Mouse (Mus musculus): ENCODE results near the gene Csmd2. TPM values are rescaled to one million over a fixed set of nuclear protein-coding genes. Genes with fewer than 3 reads are reported as not detected.

Csmd2 gene
- total RNA-seq, 2 experiments from 2014 or later: 0.23 to 0.25 TPM

- no peak for DNase-seq
Observed at GRCm38 (mm10) chr4:128245201-128245600, 257.5 kb downstream of the Csmd2 start.

GRCm38 (mm10) chr4:128248676-128249075 lies 261.0 kb downstream of the Csmd2 start:
- peak; percentile 39 for DNase-seq

GRCm38 (mm10) chr4:128259211-128259610 lies 271.6 kb downstream of the Csmd2 start:
- no peak for DNase-seq

GRCm38 (mm10) chr4:128260907-128261560 lies 273.4 kb downstream of the Csmd2 start, which contains the start of gene Hmgb4:
Gene Hmgb4, minus strand, starts transcription at chr4:128260957.
- DNase-seq: no peak

- DNase-seq: no peak
Observed at GRCm38 (mm10) chr4:128264491-128264890, 276.8 kb downstream of the Csmd2 start.

- no peak for DNase-seq
Observed at GRCm38 (mm10) chr4:128265341-128265740, 277.7 kb downstream of the Csmd2 start.

- DNase-seq: peak; percentile 8
Observed at GRCm38 (mm10) chr4:128269261-128269875, 281.7 kb downstream of the Csmd2 start.

- peak; percentile 9 for DNase-seq
Observed at GRCm38 (mm10) chr4:128270177-128270576, 282.5 kb downstream of the Csmd2 start.

GRCm38 (mm10) chr4:128270931-128271330 lies 283.3 kb downstream of the Csmd2 start:
- DNase-seq: no peak

GRCm38 (mm10) chr4:128272501-128272900 lies 284.8 kb downstream of the Csmd2 start:
- DNase-seq: peak; percentile 13

- DNase-seq: no peak
Observed at GRCm38 (mm10) chr4:128273146-128273545, 285.5 kb downstream of the Csmd2 start.

- DNase-seq: no peak
Observed at GRCm38 (mm10) chr4:128275116-128275515, 287.5 kb downstream of the Csmd2 start.

GRCm38 (mm10) chr4:128275586-128275985 lies 287.9 kb downstream of the Csmd2 start:
- no peak for DNase-seq

GRCm38 (mm10) chr4:128285009-128285408 lies 297.4 kb downstream of the Csmd2 start:
- no peak for DNase-seq

- DNase-seq: no peak
Observed at GRCm38 (mm10) chr4:128288095-128288494, 300.4 kb downstream of the Csmd2 start.

GRCm38 (mm10) chr4:128304049-128304448 lies 316.4 kb downstream of the Csmd2 start:
- DNase-seq: no peak

GRCm38 (mm10) chr4:128306011-128306410 lies 318.4 kb downstream of the Csmd2 start:
- DNase-seq: no peak

GRCm38 (mm10) chr4:128315328-128315727 lies 327.7 kb downstream of the Csmd2 start:
- DNase-seq: no peak

- DNase-seq: peak; percentile 19
Observed at GRCm38 (mm10) chr4:128317951-128318350, 330.3 kb downstream of the Csmd2 start.

- no peak for DNase-seq
Observed at GRCm38 (mm10) chr4:128325511-128325910, 337.9 kb downstream of the Csmd2 start.

- DNase-seq: no peak
Observed at GRCm38 (mm10) chr4:128326755-128327154, 339.1 kb downstream of the Csmd2 start.

- no peak for DNase-seq
Observed at GRCm38 (mm10) chr4:128327421-128327820, 339.8 kb downstream of the Csmd2 start.

GRCm38 (mm10) chr4:128330519-128330918 lies 342.9 kb downstream of the Csmd2 start:
- no peak for DNase-seq

- no peak for DNase-seq
Observed at GRCm38 (mm10) chr4:128340457-128340856, 352.8 kb downstream of the Csmd2 start.

All from gastrocnemius, postnatal 10 days (tissue).